Mouse (Mus musculus) lung, embryonic 14.5 days (tissue): Measurements from ENCODE around the gene Olfr1280. TPM values are rescaled to one million over a fixed set of nuclear protein-coding genes. Genes with fewer than 3 reads are reported as not detected.
"Not testable (repeated sequence)": the region's sequence is repeated elsewhere in the genome, so short reads cannot be mapped to it uniquely, and the experiment has no call there.

ENCODE experiments used
- ATAC-seq: fragments of 200-750 bp; cut with Nextera tagmentation; 2 replicates; pipeline ENCODE4 v1.8.0; 2017; ENCODE audit warnings: mild to moderate bottlenecking, moderate TSS enrichment, moderate library complexity; ENCODE audit not compliant: insufficient read depth
- DNase-seq: peaks from one replicate; pipeline ENCODE4 v3.0.0-alpha.2; 2015
- H3K27ac ChIP-seq: fragments of 300-500 bp; sonication (generic); 2 replicates; pipeline ENCODE4 v1.5.1; 2014; ENCODE audit warnings: low read depth, mild to moderate bottlenecking, moderate library complexity
- H3K27me3 ChIP-seq: fragments of 300-500 bp; sonication (generic); 2 replicates; pipeline ENCODE4 v1.6.1; 2014; ENCODE audit warnings: low read length, control low read depth; ENCODE audit not compliant: insufficient read depth
- H3K36me3 ChIP-seq: fragments of 300-500 bp; sonication (generic); 2 replicates; pipeline ENCODE4 v1.6.1; 2014; ENCODE audit warnings: control low read depth; ENCODE audit not compliant: insufficient read depth
- H3K4me1 ChIP-seq: fragments of 300-500 bp; sonication (generic); 2 replicates; pipeline ENCODE4 v1.6.1; 2014; ENCODE audit warnings: antibody characterized with exemption, control low read depth; ENCODE audit not compliant: insufficient read depth
- H3K4me2 ChIP-seq: fragments of 300-500 bp; sonication (generic); 2 replicates; pipeline ENCODE4 v1.6.1; 2014; ENCODE audit warnings: mild to moderate bottlenecking
- H3K4me3 ChIP-seq: fragments of 300-500 bp; sonication (generic); 2 replicates; pipeline ENCODE4 v1.5.1; 2014; ENCODE audit warnings: low read depth, low read length
- H3K9ac ChIP-seq: fragments of 300-500 bp; sonication (generic); 2 replicates; pipeline ENCODE4 v1.6.1; 2014
- H3K9me3 ChIP-seq: fragments of 300-500 bp; sonication (generic); 2 replicates; pipeline ENCODE4 v1.6.1; 2016; ENCODE audit warnings: low read depth, low read length, control low read depth
- CTCF ChIP-seq: IDR thresholded peaks from 2 replicates; pipeline ENCODE4 v1.5.1; 2016; ENCODE audit warnings: antibody characterized with exemption, low read depth
- WGBS: fragments of 180-500 bp; shearing (Covaris S2); extraction: QIAGEN DNeasy Blood & Tissue Kit; methylation state at CpG from one replicate; pipeline ENCODE4 v1.1.7; 2014; 5-methylcytosine and 5-hydroxymethylcytosine counted together
- polyA plus RNA-seq: library from polyadenylated mRNA; unstranded; fragments of >200 nt; fragmentation: Nextera tagmentation; extraction: Ambion mirVana; gene quantifications from 2 replicates; pipeline ENCODE4 v1.2.1, GENCODE M21; 2014

Gene Olfr1280
- not detected in 2 replicates for polyA plus RNA-seq

DNA sequence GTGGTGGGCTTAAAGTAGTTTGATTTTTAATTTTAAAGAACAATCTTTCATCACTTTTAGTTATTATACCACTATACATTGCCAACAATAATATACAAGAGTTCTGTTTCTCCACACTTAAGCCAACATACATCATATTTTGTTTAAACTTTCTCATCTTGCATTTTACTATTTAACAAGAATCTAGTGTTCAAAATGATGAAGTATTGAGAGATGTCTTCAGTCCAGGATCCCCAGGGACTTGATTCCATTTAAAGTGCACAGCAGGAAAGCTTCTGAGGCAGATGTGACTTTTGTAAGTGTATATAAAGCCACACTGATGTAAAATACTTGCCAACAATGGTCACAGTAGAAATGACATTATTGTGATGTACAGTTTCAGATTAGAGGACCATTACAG is at the start of gene Olfr1280:
TSS of gene Olfr1280 (plus strand) at position 301 of the 400 bp plus-strand sequence.
- ATAC-seq = no peak
- H3K4me1 ChIP-seq = no peaks in the 10 kb centered on the region

DNA sequence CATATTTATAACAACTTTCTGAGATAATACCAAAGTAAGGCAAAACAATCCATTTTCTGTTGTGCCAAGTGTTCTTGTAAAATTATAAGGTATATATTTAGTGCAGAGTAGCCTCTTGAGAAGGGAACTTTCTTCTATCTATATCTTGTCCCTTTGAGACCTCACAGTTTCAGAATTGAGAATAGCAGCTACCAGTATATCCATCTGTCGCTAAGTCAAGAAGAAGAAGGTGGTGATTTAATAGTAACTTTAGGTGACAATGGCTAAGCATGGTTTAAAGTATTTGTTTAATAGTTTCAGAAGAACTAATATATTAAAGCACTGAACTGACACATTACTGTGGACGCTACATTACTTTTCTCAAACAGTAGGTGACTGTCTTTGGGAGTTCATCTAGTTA is 39.8 kb upstream of the Olfr1280 start, which contains the start of gene Olfr1277:
TSS of gene Olfr1277 (minus strand) at position 101 of the 400 bp plus-strand sequence.
- H3K9ac ChIP-seq = no peak within 1 kb of the TSS
- ATAC-seq (no peak), DNase-seq (no peak)
- no peaks in the 10 kb centered on the region for H3K27me3 ChIP-seq
- no peak for TF ChIP-seq CTCF
- H3K9me3 ChIP-seq = no peaks in the 10 kb centered on the region
- no peak within 1 kb of the TSS for H3K4me2 ChIP-seq
- no peaks in the 10 kb centered on the region for H3K4me1 ChIP-seq
- no peaks in the 10 kb centered on the region for H3K36me3 ChIP-seq
- no peak within 1 kb of the TSS for H3K27ac ChIP-seq
- H3K4me3 ChIP-seq = no peak within 1 kb of the TSS
- WGBS = 76% methylated on average over 2 of the region's 2 CpGs

More for the DNA sequence above, at the start of gene Olfr1280:
- Histone ChIP-seq H3K4me2 (no peak within 1 kb of the TSS), H3K27me3 (no peaks in the 10 kb centered on the region), H3K36me3 (no peaks in the 10 kb centered on the region), H3K9ac (no peak within 1 kb of the TSS), H3K27ac (no peak within 1 kb of the TSS), H3K4me3 (no peak within 1 kb of the TSS), H3K9me3 (no peaks in the 10 kb centered on the region)
- DNase-seq = no peak
- TF ChIP-seq CTCF = no peak

DNA sequence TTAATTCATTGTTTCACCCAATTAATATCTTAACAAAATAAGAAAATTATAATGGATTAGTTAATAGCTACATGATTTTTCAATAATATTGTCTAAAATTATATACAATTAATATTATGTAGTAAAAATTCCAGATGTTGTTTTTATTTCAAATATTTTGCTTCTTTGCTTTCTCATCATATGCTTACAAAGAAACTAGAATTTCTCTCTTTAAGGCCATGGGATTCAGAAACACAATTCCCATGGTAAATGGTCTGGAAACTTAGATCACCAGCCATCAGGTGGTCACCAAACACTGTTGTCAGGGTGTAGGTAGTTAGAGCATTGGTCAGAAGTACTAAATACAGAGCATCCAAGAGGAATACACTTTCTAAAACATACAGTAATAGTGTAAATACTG is 24.0 kb upstream of the Olfr1280 start, which contains the start of gene Olfr1278:
TSS of gene Olfr1278 (plus strand) at position 301 of the 400 bp plus-strand sequence.
- no peaks in the 10 kb centered on the region for H3K36me3 ChIP-seq
- TF ChIP-seq CTCF = no peak
- no peaks in the 10 kb centered on the region for H3K27me3 ChIP-seq
- no peaks in the 10 kb centered on the region for H3K9me3 ChIP-seq
- ATAC-seq (no peak), DNase-seq (no peak)
- no peak within 1 kb of the TSS for H3K27ac ChIP-seq
- H3K4me1 ChIP-seq = no peaks in the 10 kb centered on the region
- H3K4me3 ChIP-seq = no peak within 1 kb of the TSS
- no peak within 1 kb of the TSS for H3K9ac ChIP-seq
- H3K4me2 ChIP-seq = no peak within 1 kb of the TSS

DNA sequence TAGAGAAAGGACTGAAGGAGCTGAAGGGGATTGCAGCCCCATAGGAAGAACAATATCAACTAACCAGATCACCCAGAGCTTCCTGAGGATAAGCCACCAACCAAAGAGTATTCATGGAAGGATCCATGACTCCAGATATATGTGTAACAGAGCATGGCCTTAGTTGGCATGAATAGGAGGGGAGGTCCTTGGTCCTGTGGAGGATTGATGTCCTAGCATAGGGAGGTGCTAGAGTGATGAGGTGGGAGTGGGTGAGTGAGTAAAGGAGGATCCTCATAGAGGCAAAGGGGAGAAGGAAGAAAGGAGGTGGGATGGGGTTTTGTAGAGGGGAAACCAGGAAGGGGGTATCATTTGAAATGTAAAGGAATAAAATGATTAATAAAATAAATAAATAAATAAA is 15.3 kb upstream of the Olfr1280 start:
- Histone ChIP-seq H3K27ac (no peak overlapping the region), H3K9ac (no peak overlapping the region), H3K4me1 (no peaks in the 10 kb centered on the region), H3K4me2 (no peak overlapping the region), H3K4me3 (no peak overlapping the region), H3K27me3 (no peaks in the 10 kb centered on the region), H3K9me3 (no peaks in the 10 kb centered on the region), H3K36me3 (no peaks in the 10 kb centered on the region)
- TF ChIP-seq CTCF = no peak
- ATAC-seq (no peak), DNase-seq (no peak)

DNA sequence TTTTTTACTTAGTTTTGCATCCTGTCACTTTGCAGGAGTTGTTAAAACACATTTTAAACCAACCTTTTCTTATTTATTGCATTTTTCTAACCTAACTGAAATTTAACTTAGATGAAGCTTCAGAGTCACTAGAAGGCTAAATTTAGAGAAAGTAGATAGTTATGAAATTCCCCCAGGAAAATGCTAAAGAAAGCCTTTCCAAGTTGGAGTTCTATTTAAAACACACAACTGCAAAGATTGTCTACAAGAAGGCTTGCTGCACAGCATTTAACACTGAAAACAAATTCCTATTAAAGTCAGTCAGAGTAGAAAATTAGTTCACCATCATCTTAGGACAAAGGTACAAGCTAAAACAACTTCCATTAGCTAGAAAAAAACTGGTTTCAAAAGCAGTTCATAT is 13.4 kb upstream of the Olfr1280 start, which contains the start of gene Olfr1279:
TSS of gene Olfr1279 (plus strand) at position 262 of the 400 bp plus-strand sequence.
- Histone ChIP-seq H3K9ac (no peak within 1 kb of the TSS), H3K27me3 (no peaks in the 10 kb centered on the region), H3K36me3 (no peaks in the 10 kb centered on the region), H3K4me1 (no peaks in the 10 kb centered on the region), H3K4me2 (no peak within 1 kb of the TSS), H3K4me3 (no peak within 1 kb of the TSS), H3K9me3 (no peaks in the 10 kb centered on the region), H3K27ac (no peak within 1 kb of the TSS)
- TF ChIP-seq CTCF = no peak
- ATAC-seq (no peak), DNase-seq (no peak)

DNA sequence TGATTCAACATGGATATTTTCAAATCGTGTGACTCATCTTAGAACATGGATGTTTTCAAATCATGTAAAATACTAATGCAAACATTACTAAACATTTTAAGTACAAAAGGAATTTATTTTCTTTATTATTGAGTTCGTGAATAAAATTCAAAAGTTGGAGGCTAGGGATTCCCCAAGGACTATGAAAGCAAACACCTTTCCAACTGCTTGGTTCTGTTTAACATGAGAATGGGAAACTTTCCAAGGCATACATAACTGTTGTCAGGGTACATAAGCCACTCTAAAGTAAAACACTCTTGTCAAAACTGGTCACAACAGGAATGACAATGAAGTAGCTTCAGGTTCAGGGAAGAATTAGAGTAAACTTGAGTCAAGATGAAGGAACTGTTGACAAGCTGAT is 12.4 kb downstream of the Olfr1280 start, which contains the start of gene Olfr1281:
TSS of gene Olfr1281 (plus strand) at position 301 of the 400 bp plus-strand sequence.
- TF ChIP-seq CTCF = no peak
- no peak within 1 kb of the TSS for H3K4me3 ChIP-seq
- 64% methylated on average over 2 of the region's 2 CpGs for WGBS
- H3K4me2 ChIP-seq = no peak within 1 kb of the TSS
- no peak for DNase-seq
- no peak within 1 kb of the TSS for H3K9ac ChIP-seq
- H3K9me3 ChIP-seq = no peaks in the 10 kb centered on the region
- H3K4me1 ChIP-seq = no peaks in the 10 kb centered on the region
- no peaks in the 10 kb centered on the region for H3K27me3 ChIP-seq
- ATAC-seq = no peak
- H3K27ac ChIP-seq = no peak within 1 kb of the TSS
- no peaks in the 10 kb centered on the region for H3K36me3 ChIP-seq

DNA sequence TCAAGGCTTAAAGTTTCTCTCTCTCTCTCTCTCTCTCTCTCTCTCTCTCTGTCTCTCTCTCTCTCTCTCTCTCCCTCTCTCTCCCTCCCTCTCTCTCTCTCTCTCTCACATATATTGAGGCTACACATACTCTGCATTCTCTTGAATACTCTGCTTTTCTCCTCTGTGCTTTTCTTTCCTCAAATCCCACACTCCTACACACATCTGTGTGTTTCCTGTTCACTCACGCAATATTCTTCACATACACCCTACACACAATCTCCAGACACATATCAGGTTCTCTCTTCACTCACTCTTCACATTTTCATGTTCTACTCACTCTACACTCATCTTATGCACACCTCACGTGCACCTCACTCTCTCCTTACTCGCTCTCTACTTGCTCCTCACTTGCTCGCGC is 19.9 kb downstream of the Olfr1280 start:
- WGBS = 83% methylated on average over 5 of the region's 5 CpGs
- not testable (repeated sequence) for H3K9ac ChIP-seq, H3K27ac ChIP-seq, H3K36me3 ChIP-seq, H3K4me2 ChIP-seq, ATAC-seq, H3K4me1 ChIP-seq, DNase-seq, H3K27me3 ChIP-seq, H3K9me3 ChIP-seq, H3K4me3 ChIP-seq

DNA sequence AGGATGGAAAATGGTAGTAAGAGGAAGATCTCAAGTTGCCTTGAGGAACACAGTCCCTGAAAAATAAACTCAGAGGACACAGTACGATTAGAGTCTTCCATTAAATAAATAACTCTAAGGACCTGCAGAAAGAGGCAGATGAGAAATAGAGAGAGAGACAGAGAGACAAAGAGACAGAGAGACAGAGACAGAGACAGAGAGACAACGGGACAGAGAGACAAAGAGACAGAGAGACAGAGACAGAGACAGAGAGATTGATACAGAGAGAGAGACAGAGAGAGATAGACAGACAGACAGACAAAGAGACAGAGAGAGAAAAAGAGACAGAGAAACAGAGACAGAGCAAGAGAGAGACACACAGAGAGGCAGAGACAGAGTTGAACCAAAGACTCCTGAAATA is 22.2 kb downstream of the Olfr1280 start, which contains the start of gene Olfr1282:
TSS of gene Olfr1282 (minus strand) at position 101 of the 400 bp plus-strand sequence.
- Histone ChIP-seq H3K9me3 (no peaks in the 10 kb centered on the region), H3K9ac (no peak within 1 kb of the TSS), H3K27ac (no peak within 1 kb of the TSS), H3K4me3 (no peak within 1 kb of the TSS), H3K4me2 (no peak within 1 kb of the TSS), H3K36me3 (no peaks in the 10 kb centered on the region), H3K4me1 (no peaks in the 10 kb centered on the region), H3K27me3 (no peaks in the 10 kb centered on the region)
- TF ChIP-seq CTCF = no peak
- WGBS = 62% methylated on average over 2 of the region's 2 CpGs
- ATAC-seq (no peak), DNase-seq (no peak)
